Mouse (Mus musculus) small intestine, adult 2 months (tissue): ENCODE measurements around the gene Gm17631. TPM values are rescaled to one million over a fixed set of nuclear protein-coding genes. Genes with fewer than 3 reads are reported as not detected.
"Not testable (repeated sequence)": the region's sequence is repeated elsewhere in the genome, so short reads cannot be mapped to it uniquely, and the experiment has no call there.

Source experiments
- H3K27ac ChIP-seq: fragments of 200-500 bp; 2 replicates; pipeline ENCODE4 v1.5.1; 2012; ENCODE audit warnings: low read depth, low read length, control low read depth, inconsistent platforms; ENCODE audit not compliant: insufficient read depth
- H3K27me3 ChIP-seq: fragments of 200-500 bp; 2 replicates; pipeline ENCODE4 v1.6.1; 2012; ENCODE audit warnings: mild to moderate bottlenecking, moderate library complexity, low read length, inconsistent platforms; ENCODE audit not compliant: control insufficient read depth, insufficient read depth
- H3K36me3 ChIP-seq: fragments of 200-500 bp; 2 replicates; pipeline ENCODE4 v1.6.1; 2012; ENCODE audit warnings: mild to moderate bottlenecking, low read length, control low read depth, inconsistent platforms; ENCODE audit not compliant: control insufficient read depth, insufficient read depth
- H3K4me1 ChIP-seq: fragments of 200-500 bp; 2 replicates; pipeline ENCODE4 v1.6.1; 2012; ENCODE audit warnings: low read length, inconsistent platforms, mixed read lengths; ENCODE audit not compliant: control insufficient read depth, insufficient read depth, insufficient read length
- H3K4me3 ChIP-seq: fragments of 200-500 bp; 2 replicates; pipeline ENCODE4 v1.5.1; 2012; ENCODE audit warnings: low read depth, mild to moderate bottlenecking, control low read depth, inconsistent platforms, low read length, moderate library complexity
- CTCF ChIP-seq: fragments of 200-500 bp; IDR thresholded peaks from 2 replicates; pipeline ENCODE4 v1.5.1; 2012; ENCODE audit warnings: low read depth, mild to moderate bottlenecking, control low read depth, inconsistent platforms, low read length, moderate library complexity, mixed read lengths; ENCODE audit not compliant: insufficient replicate concordance, insufficient read length; ENCODE audit errors: extremely low read depth
- POLR2A ChIP-seq: fragments of 200-500 bp; IDR thresholded peaks from 2 replicates; pipeline ENCODE4 v1.6.1; 2012; ENCODE audit warnings: low read depth, mild to moderate bottlenecking, control low read depth, inconsistent platforms, low read length, moderate library complexity
- WGBS: fragments of 180-500 bp; shearing (Covaris S2); methylation state at CpG from one replicate; pipeline ENCODE4 v1.1.7; 2018; 5-methylcytosine and 5-hydroxymethylcytosine counted together
- polyA plus RNA-seq: library from polyadenylated mRNA; depleted of rRNA; stranded (reverse); fragments of >200 nt; gene quantifications from 2 replicates; pipeline ENCODE4 v1.2.3, GENCODE M21; 2012; rRNA removed

Gene Gm17631
- not detected in 2 replicates for polyA plus RNA-seq

GRCm38 (mm10) chr6:129862349-129862748, at the start of gene Gm17631:
Gene Gm17631 (plus strand): TSS chr6:129862649.
- H3K4me1 ChIP-seq, H3K27ac ChIP-seq, H3K4me3 ChIP-seq, H3K27me3 ChIP-seq, H3K36me3 ChIP-seq: not testable (repeated sequence)
- no CpG with 5 or more reads among the region's 3 CpGs for WGBS

- TF ChIP-seq CTCF (no peak), POLR2A (no peak)
- H3K36me3 ChIP-seq = no peaks in the 10 kb centered on the region
- H3K27me3 ChIP-seq = no peaks in the 10 kb centered on the region
- H3K4me3 ChIP-seq = no peak overlapping the region
- H3K27ac ChIP-seq = no peak overlapping the region
- 60% methylated on average over 3 of the region's 3 CpGs for WGBS
- H3K4me1 ChIP-seq = no peaks in the 10 kb centered on the region
Observed at GRCm38 (mm10) chr6:129817731-129818130, 44.7 kb upstream of the Gm17631 start.

DNA sequence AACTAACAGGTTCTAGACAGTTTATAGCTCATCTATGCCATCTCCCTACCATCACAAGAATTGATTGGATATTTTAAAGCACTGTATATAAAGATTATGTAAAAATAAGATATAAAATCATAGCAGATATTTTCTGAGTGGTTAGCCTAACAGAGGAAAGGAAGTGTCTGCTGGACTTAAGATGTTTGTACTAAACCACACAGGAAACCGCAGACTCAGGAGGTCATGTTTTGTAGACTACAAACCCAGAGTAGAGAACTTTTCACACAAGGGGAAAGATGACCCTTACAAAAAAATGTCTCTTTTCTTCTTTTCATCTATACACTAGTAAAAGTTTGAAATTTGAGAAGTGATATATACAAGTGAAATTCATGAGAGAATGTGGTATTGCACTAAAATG, 38.4 kb upstream of the Gm17631 start:
- H3K36me3 ChIP-seq = no peaks in the 10 kb centered on the region
- H3K27ac ChIP-seq = no peak overlapping the region
- no peaks in the 10 kb centered on the region for H3K27me3 ChIP-seq
- WGBS = 80% methylated on average over 1 of the region's 1 CpGs
- no peaks in the 10 kb centered on the region for H3K4me1 ChIP-seq
- TF ChIP-seq CTCF (no peak), POLR2A (no peak)
- no peak overlapping the region for H3K4me3 ChIP-seq

GRCm38 (mm10) chr6:129825559-129825958, 36.9 kb upstream of the Gm17631 start:
- Histone ChIP-seq H3K27me3 (no peaks in the 10 kb centered on the region), H3K27ac (no peak overlapping the region), H3K4me1 (no peaks in the 10 kb centered on the region), H3K4me3 (no peak overlapping the region), H3K36me3 (no peaks in the 10 kb centered on the region)
- TF ChIP-seq CTCF (no peak), POLR2A (no peak)
- 84% methylated on average over 1 of the region's 1 CpGs for WGBS

DNA sequence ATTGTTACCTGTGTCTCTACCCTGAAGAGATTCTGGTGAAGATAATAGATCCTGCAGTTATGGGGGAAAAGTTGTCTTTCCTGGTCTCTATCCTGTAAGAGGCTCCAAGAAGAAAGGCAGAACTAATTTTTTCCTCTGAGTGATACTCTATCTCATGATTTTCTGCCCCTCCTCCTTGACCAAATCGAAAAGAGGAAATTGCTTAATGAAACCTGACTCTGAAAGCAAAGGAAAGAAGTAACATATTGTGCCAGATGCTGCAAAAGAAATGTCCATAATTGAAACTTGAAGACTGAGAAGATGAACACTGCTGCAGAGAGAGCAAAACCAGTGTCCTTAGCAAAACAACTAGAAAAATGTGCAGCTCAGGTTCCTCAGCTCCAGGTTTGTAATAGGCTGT, 14.1 kb downstream of the Gm17631 start, which contains the start of gene Klra17:
Gene Klra17 (minus strand): TSS at position 124 of the 400 bp plus-strand sequence.
- Histone ChIP-seq H3K4me3 (no peak within 1 kb of the TSS), H3K36me3 (no peaks in the 10 kb centered on the region), H3K27me3 (no peaks in the 10 kb centered on the region), H3K27ac (no peak within 1 kb of the TSS), H3K4me1 (no peaks in the 10 kb centered on the region)
- WGBS = 33% methylated on average over 1 of the region's 1 CpGs
- TF ChIP-seq CTCF (no peak), POLR2A (no peak)

GRCm38 (mm10) chr6:129882525-129882924, 20.1 kb downstream of the Gm17631 start:
- no peak for TF ChIP-seq POLR2A
- TF ChIP-seq CTCF = no peak

More at GRCm38 (mm10) chr6:129882525-129882924, 20.1 kb downstream of the Gm17631 start:
- Histone ChIP-seq H3K36me3 (no peaks in the 10 kb centered on the region), H3K27me3 (no peaks in the 10 kb centered on the region), H3K4me3 (no peak overlapping the region), H3K4me1 (no peaks in the 10 kb centered on the region), H3K27ac (no peak overlapping the region)
- WGBS = 81% methylated on average over 2 of the region's 2 CpGs

Other genes with a start within 250 kb of the Gm17631 start
- not detected in 2 replicates for gene Klrk1, start 238.8 kb upstream of the Gm17631 start, polyA plus RNA-seq
- not detected in 2 replicates for gene Klrc3, start 219.3 kb upstream of the Gm17631 start, polyA plus RNA-seq
- not detected in 2 replicates for gene Klrc2, start 202.0 kb upstream of the Gm17631 start, polyA plus RNA-seq
- gene Klrc1, start 183.7 kb upstream of the Gm17631 start, polyA plus RNA-seq = not detected in 2 replicates
- gene Klri1, start 145.5 kb upstream of the Gm17631 start, polyA plus RNA-seq = not detected in 2 replicates
- gene Klri2, start 122.2 kb upstream of the Gm17631 start, polyA plus RNA-seq = not detected in 2 replicates
- gene Gm156, start 78.4 kb upstream of the Gm17631 start, polyA plus RNA-seq = not detected in 2 replicates
- 0.10 and 0.15 TPM in 2 replicates for gene Klra17, start 14.0 kb downstream of the Gm17631 start, polyA plus RNA-seq
- gene Klra5, start 55.0 kb downstream of the Gm17631 start, polyA plus RNA-seq = not detected in 2 replicates
- gene Klra6, start 164.3 kb downstream of the Gm17631 start, polyA plus RNA-seq = not detected in 2 replicates
- gene Klra4, start 204.6 kb downstream of the Gm17631 start, polyA plus RNA-seq = not detected in 2 replicates